Mouse (Mus musculus) layer of hippocampus, postnatal 36 days (tissue): Measurements from ENCODE around the gene Pagr1b. TPM values are rescaled to one million over a fixed set of nuclear protein-coding genes. Genes with fewer than 3 reads are reported as not detected.
A peak's percentile ranks its signal among the peaks of the same experiment; 100 is the strongest.

Experiments
- DNase-seq, 2 experiments: peaks; one replicate each; pipeline ENCODE4 v3.0.0; 2022
- total RNA-seq, 2 experiments: library from RNA; stranded (reverse); gene quantifications; 2 replicates each; pipeline ENCODE4 v1.2.3; 2021

The Pagr1b gene
- total RNA-seq, 2 experiments from 2014 or later: 0.90 TPM; not detected in 1

DNA sequence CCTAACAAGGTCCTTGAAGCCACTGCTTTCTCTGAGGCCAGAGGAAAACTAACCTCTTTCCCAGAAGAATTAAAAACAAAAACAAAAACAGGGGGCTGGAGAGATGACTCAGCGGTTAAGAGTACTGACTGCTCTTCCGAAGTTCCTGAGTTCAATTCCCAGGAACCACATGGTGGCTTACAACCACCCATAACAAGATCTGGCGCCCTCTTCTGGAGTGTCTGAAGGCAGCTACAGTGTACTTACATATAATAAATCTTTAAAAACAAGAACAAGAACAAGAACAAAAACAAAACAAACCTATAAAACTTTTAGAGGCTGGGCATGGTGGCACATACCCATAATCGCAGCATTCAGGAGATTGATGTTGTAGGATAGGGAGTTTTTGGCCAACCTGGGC lies 19.8 kb downstream of the Pagr1b start:
- no peak for DNase-seq

DNA sequence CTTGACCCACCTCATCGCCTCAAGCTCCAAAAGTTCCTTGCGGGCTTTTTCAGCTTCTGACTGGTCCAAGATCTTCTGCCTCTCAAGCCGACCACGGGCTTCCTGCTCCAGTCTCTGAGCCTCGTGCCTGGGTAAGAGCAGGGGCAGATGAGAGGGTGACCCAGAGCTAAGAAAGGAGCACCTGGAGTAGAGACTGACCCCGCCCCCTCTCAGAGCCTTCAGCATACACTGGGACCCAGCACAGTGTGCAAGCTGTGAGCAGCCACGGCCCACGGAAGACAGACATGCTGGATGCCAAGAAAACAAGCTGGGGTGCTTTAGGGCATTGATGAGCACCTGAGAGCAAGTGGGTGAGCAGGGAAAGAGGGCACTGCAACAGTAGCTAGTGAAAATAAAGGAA lies 27.5 kb downstream of the Pagr1b start:
- DNase-seq: no peak

DNA sequence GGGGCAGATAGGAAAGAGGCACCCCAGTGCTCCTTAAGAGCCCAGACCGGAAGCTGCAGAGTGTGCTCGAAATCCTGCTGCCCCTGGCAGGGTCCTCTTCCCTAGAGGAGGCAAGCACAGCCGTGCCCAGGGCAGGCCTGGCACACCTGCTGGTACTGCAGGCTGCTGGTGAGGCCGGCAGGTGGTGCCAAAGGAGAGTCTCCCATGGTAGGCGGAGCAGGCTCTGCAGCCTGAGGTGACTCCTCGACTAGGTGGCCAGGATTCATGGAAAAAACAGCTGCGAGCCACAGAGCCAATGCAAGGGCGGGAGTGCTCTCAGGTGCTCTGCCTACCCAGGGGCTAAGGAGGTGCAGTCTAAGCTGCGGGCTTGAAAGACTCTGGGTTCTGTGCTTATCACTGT lies 30.0 kb downstream of the Pagr1b start:
- DNase-seq: no peak

DNA sequence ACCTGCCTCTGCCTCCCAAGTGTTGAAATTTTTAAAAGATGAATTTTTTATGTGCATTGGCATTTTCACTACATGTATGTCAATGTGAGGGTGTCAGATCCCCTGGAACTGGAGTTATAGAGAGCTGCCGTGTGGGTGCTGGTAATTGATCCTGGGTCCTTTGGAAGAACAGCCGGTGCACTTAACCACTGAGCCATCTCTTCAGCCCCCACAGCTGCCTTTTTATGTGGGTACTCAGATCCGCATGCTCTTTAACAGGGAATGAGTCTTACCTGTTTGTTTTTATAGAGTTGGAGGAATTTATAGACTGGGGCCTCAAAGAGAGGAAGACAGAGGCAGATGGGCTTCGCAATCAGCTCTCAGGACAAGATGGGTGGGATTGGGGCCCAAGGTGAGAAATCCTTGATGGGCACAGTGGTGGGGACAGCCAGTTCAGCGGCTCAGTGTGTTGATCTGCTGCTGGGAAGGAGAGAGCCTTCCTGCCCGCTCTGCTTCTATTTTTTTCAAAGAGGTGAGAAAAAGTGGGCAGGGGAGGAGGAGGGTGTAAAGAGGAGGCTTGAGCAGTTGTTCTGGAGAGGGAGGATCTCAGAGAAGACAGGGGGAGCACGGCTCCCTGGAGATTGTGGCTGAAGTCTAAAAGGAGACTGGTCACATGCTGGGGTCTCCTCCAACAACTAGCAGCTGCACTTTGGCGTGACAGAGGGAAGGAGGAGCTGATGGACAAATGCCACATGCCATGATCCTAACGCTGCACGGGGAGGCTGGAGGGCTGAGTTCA lies 31.4 kb downstream of the Pagr1b start:
- no peak for DNase-seq

DNA sequence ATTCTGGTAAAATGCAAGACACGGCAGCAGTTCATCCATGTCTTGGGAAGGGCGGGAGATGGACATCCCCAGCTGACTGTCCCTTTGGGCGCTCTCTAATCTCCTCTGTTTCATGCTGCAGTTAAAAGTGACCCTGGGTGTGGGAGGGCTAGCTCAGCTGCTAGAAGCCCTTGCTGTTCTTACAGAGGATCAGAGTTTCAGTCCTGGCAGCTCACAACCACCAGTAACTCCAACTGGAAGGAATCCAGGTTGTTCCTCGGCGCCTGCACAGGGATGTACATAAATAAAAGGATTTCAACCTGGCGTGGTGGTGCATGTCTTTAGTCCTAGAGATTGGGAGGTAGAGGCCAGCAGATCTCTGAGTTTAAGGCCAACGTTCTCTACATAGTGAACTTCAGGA lies 33.2 kb downstream of the Pagr1b start:
- no peak for DNase-seq

DNA sequence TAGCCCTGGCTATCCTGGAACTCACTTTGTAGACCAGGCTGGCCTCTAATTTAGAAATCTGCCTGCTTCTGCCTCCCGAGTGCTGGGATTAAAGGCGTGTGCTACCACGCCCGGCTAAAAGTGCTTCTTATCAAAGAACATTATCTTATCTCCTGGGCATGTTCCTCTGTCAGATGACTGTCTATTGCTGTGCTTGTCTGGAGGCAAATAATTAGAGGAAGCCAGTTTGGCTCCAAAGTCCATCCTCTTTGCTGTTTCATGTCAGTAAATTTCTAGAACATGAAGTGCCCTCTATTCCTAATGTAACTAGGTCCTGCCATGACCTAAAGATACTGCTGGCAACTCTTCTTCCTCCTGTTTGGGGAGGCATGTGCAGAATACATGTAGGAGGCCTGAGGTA lies 34.2 kb downstream of the Pagr1b start:
- DNase-seq: no peak

DNA sequence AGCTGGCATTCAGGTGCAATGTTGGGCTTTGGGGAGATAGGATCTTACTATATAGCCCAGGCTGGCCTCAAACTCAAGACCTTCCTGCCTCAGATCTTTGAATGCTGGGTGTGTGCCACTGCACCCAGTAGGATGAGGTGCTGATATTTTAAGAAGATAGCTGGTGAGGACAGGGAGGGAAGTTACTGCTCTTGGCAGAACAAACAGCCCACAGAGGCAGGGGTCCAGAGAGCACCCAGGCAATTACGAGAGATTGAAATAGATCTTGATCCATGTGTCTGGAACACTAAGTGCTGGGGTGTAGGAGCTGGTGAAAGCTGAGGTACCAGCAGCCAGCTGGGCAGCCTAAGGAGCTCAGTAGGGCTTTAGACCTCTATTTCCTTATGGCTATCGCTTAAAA lies 34.7 kb downstream of the Pagr1b start:
- no peak for DNase-seq

DNA sequence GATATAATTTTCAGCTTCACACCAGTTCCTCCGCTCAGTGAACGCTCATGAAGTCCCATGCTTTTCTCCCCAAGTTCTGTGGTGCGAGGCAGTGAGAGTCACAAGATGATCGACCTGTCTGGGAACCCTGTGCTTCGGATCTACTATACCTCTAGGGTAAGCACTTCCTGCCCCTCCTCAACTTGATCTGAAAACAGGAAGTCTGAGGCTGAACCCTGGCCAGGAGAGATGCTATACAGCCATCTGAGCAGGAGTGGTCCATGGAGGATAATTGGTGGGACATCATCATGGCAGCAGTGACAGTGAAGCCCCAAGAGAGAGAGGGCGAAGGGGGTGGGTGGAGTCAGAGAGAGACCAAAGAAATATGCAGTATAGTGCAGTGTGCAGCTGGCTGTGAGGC lies 37.4 kb downstream of the Pagr1b start:
- DNase-seq: no peak

DNA sequence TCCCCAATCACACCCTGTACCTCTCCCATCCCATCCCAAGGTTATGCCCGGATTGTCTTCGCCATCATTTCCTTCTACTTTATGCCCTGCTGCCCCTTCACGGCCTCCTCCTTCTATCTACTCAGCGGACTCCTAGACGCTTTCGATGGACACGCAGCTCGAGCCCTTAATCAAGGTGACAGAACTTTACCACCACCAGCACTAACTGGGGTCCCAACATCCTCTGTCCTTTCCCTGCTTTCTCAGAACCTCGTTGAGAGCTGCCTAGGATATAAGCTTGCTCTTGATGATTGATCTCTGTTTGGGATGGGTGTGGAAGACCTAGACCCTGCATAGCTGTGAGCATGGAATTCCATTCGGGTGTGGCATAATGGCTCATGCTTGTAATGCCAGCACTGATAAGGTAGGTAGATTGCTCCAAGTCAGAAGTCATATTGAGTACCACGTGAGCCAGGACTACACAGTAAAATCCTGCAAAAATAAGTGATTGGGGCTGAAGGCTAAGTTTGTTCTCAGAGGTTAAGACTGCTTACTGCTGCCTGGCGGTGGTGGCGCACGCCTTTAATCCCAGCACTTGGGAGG lies 39.3 kb downstream of the Pagr1b start:
- no peak for DNase-seq

DNA sequence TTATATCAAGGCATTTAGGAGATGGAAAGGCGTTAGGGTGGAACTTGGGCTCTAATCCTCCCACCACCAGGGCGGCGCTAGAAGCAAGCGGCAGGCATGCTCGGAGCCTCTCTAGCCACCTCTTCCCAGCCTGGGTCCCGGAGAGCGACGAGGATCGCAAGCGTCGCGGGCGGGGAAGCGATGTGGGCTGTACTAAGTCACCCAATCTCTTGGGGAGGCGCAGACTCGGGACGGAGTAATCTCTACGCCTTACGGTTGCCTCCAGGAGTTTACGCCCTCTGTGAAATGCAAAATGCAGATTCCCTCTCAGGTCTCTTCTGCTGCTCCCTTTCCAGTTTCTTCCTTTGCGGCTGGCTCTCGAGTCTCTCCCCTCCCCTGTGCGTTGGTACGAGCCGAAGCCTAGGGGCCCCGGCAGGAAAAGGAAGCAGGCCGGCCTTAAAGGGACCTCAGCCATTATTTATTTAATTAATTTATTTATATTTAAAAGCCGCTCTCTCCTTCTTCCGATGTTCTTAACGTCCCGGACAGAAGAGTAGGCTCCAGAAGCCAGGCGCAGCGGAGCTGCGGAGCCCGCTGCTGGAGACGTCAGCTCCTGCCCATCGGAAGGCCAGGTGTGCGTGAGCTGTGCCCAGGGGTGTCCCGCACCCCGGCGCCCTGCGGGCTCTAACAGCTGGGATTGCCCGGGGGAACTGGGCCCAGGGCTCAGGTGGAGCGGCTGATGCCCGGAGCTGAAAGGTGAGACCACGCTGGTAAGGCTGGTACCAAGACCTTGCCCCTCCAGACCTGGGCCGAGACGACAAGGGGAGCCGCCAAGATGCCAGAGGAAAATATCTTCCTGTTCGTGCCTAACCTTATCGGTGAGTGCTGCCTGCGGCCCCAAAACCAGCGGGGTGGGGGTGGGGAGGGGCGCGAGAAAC lies 40.1 kb downstream of the Pagr1b start, which contains the start of gene Cdiptos:
TSS of gene Cdiptos (minus strand) at position 149 of the 917 bp plus-strand sequence.
- peak; percentile 94 to 95 for DNase-seq

DNA sequence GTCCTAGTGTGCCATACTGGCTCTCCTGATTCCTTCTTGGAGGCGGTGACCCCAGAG lies 40.6 kb downstream of the Pagr1b start, which contains the start of gene Cdipt:
TSS of gene Cdipt (plus strand) at position 22 of the 57 bp plus-strand sequence.
- DNase-seq: no peak

DNA sequence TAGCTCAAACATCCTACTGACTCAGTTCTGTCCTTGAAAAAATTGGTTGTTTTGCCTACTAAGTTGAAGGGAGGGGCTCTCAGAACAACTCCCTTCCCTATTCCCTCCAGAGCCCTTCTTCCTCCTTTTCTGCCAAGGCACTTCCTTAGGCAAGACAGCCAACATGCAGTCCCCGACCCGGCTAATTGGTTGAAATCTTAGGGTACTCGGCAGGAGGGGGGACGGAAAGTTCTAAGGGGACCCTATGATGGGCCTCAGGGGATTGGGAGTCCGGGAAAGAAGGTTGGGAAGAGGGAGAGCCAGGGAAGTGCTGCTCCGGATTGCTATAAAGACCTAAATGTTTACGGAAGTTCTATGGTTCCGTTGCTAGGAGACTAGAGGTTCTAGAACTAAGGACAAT lies 40.8 kb downstream of the Pagr1b start:
- DNase-seq: no peak

DNA sequence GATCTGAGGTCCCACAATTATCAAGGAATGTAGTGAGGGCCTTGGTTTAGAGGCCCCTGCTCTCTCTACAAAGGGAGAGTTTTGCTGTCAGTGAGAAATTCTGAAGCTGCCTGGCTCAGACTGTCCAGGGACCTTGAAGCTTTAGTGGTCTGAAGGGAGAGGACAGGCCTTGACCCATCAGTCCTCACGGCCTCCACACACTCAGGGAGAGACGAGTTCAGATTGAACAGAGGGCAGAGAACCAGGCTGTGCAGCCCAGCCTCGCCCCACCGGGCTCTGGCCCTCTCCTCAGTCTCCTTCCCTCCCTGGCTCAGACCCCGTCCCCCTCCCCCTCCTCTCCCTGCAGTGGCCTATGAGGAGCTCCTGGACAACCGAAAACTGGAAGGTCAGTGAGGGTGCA lies 48.9 kb downstream of the Pagr1b start:
- DNase-seq: no peak

DNA sequence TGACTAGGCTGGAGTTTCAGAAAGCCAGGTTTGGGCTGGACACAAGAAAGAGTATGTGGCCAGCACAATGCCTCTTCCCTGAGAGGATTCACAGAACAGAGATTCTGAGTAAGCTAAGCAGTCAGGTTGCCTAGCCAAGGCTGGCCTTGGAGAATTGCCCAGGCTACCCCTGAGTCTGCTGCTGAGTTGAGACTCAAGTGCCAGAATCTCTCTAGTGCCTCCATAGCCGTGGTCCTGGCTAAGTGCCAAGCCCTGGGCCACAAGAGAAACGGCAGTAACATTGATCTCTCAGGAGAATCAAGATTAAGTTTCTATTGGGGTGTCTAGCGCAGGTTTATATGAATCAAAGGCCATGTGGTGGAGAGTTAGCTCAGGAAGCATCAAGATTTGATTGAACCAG lies 50.7 kb downstream of the Pagr1b start:
- no peak for DNase-seq

DNA sequence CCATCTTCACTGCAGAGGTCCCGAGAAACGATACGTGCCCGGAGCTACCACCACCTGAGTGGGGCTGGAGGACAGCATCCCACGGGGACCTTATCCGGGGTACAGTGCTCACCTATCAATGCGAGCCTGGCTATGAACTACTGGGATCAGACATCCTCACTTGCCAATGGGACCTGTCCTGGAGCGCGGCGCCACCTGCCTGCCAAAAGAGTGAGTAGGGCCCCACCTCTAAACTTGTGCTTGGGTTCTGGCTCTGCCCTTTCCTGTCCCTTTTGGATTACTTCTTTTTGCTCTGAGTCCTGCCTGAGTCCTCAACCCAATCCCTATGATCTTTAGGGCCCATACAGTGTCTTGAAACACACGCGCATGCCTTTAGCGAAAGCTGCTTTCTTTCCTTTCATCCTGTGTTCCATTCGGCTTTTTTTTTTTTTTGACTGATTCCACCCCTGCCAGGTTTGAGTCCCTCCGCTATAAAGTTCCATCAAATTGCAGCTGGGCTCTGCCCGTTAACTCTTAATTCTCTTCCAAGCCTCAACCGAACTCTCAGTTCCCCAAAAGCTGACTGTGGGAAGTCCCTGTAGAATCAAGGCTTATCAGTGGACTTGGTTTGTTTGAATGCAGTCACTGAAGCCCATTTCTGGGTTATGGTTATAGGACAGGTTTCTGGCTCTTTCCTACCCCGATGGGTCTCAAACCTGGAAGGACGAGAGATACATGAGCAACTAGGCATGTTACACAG lies 52.6 kb downstream of the Pagr1b start:
- no peak for DNase-seq

DNA sequence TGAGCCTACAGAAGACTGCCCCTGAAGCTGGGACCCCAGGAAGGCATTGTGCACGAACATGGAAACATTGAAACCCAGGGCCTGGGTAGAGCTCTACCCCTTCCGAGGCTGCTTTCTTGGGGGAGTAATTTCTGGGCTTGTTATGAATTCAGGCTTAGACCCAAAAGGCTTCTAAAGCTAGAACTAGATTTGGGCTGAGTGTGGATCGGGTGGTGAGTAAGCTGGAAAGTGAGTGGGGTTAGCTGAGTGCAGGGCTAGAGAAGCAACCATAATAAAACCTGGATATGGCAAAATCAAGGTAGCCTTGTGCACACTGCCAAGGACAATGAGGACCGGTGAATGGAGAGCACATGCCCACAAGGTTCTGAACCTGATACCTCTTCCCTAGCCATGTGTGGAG lies 54.3 kb downstream of the Pagr1b start:
- DNase-seq: no peak

DNA sequence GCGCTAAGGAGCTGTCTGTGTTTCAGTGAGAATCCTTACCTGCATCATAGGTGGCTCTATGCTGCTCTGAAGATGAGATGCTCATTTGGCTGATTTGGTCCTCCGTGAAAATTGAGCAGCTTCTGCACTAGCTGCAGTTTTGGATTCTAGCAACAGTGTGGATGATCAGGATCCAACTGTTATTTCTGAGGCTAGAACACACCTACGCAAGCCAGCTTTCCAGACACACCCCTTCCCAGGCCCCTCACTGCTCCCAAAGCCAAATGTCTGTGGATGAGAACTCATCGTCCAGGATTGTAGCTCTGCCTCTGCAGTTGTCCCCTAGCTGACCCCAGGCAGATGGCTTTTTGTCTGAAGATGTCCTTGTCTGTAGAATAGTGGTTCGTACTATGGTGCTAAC lies 55.2 kb downstream of the Pagr1b start:
- peak; percentile 51 to 56 for DNase-seq

DNA sequence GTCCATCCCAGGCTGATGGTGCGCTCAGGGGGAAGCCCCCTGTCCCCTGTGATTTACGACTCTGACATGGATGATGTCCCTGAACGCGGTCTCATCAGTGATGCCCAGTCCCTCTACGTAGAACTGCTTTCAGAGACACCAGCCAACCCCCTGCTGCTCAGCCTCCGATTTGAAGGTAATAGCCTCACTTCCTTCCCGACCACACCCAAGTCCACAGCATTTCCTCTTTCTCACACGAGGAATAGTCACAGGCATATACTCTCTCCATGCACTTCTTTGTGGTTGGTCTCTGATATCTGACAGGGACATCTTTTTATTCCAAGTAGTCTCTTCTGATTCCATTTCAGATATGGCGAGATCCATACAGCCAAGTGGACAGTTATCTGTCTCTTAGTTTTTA lies 56.5 kb downstream of the Pagr1b start:
- no peak for DNase-seq

DNA sequence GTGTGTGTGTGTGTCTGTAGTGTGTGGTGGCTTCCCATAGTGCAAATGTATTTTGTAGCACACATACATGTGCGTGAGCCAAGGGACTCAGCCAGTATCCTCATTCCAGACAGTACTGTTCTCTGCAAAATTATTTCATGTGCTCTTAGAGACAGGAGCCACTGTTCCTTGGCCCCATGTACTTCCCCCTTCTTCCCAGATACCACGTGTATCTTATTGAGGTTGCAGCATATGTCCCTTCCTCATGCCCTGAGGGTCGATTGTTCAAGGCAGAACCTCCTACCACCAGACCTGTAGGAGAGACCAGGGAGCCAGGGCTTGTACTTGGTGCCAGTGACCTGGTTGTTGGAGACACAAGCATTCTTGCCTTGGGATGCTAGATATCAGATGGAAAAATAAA lies 61.2 kb downstream of the Pagr1b start:
- DNase-seq: no peak

DNA sequence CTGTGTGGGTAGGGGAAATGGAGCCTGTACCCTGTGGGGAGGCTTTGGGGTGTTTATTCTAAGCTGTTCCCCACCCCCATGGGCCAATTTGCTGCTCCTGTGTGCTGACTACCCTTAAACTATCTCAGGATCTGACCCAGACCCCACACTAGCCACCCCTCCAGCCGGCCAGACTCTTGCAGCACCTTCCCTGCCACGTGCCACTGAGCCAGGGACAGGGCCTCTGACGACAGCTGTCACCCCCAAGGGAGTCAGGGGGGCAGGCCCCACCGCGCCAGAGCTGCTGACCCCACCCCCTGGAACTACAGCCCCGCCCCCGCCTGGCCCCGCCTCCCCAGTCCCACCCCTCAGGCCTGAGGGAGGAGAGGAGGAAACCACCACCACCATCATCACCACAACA lies 63.6 kb downstream of the Pagr1b start:
- DNase-seq: no peak

DNA sequence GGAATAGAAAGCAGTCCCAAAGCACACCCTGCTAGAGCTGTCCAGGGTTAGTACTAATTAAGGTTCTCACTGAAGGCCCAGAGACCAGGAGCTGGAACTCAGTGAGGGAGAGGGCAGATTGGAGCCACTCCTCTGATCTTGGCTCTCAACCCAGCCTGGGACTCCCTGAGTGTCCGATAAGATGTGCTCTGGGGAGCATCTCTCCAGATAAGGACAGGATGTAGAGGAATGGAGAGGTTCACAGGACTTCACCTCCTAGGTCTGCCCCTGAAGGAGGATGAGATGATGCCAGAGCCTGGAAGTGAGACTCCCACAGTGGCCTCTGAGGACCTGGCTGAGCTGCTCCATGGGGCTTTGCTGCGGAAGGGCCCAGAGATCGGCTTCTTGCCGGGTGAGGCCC lies 64.5 kb downstream of the Pagr1b start:
- no peak for DNase-seq
